12 mouse cellular contexts compared by ENCODE assay signal in the genomic region with DNA sequence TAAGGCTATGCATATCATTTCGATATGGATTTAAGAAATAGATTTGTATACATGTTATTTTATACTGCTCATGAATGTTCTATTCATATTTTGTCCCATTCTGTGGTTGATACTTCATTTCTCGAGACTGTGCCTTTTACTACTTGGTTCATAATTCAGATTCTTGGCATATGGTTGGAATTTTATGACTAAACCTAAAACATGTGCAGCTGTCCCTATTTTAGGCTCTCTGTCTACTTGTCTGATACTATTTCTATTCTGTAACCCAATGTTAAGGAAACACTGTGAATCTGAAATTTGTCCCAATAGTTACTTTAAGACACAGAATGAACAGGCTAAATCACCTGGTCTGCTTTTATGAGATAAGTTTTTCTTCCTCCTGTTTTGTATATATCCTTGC.
"Had no signal": no experiment of that assay in that cellular context is flagged by ENCODE, and none has a peak within 500 bp of the region (broad histone marks: within the 10 kb centered on the region; RNA-seq: fewer than 3 reads in every experiment).

No protein-coding gene starts in this region.

- H3K36me3 ChIP-seq: liver, embryonic 13.5 days had no signal

- H3K4me3 ChIP-seq: liver, embryonic 13.5 days had no signal

- H3K9ac ChIP-seq: liver, embryonic 13.5 days had no signal

- H3K9me3 ChIP-seq: liver, embryonic 13.5 days had no signal

- DNase-seq: kidney, adult 2 months; kidney, postnatal 25 days; liver, embryonic 13.5 days; lung, adult 2 months; lung, postnatal 14 days; lung, postnatal 4 days; midbrain, embryonic 14.5 days; right cerebral cortex, postnatal 4 days; thymus, postnatal 25 days had no signal

- H3K4me1 ChIP-seq: liver, embryonic 13.5 days had no signal

- H3K27me3 ChIP-seq: liver, embryonic 13.5 days had no signal

- H3K27ac ChIP-seq: kidney, postnatal 0 days; liver, embryonic 13.5 days; stomach, postnatal 0 days had no signal

- H3K4me2 ChIP-seq: liver, embryonic 13.5 days; midbrain, embryonic 11.5 days had no signal
